Mouse (Mus musculus): ENCODE data around the gene Nrap.

DNA sequence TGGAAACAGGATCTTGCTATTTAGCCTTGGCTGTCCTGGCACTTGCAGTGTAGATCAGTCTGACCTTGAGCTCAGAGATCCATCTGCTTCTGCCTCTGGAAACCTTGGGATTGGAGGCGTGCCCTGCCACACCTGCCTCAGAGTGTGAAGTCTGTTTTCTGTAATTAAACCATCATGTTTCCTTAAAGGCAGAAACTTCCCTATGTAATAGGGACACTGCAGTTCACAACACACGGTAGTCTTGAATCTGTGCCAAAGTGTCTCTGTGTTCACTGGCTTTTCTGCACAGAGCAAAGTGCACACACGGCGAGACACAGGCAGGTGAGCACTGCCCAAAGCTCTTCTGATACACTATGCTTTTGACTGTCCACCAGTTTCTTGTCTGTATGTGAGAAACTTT lies 28.6 kb upstream of the Nrap start:
- no peak for TF ChIP-seq CTCF (IDR thresholded peaks at IDR 0.05; ENCODE audit: low read depth)
- no peak for TF ChIP-seq EP300 (optimal IDR thresholded peaks at IDR 0.05)

Measured in stomach, postnatal 0 days (tissue).